Mouse (Mus musculus) ES-E14 (cell line): ENCODE data around the gene Slit3. TPM values are rescaled to one million over a fixed set of nuclear protein-coding genes. Genes with fewer than 3 reads are reported as not detected.
A peak's percentile ranks its signal among the peaks of the same experiment; 100 is the strongest.

Experiments used
- DNase-seq: peaks from one replicate; pipeline ENCODE4 v3.0.0-alpha.2; 2013; ENCODE audit warnings: low read depth, low spot score
- H3K27ac ChIP-seq: 2 replicates; pipeline ENCODE4 v1.5.1; 2012; ENCODE audit warnings: low read depth, mild to moderate bottlenecking, low read length, moderate library complexity, mixed read lengths; ENCODE audit not compliant: poor library complexity, insufficient read depth, severe bottlenecking
- H3K36me3 ChIP-seq: 2 replicates; pipeline ENCODE4 v1.6.1; 2012; ENCODE audit warnings: mild to moderate bottlenecking, low read length, moderate library complexity, mixed read lengths; ENCODE audit not compliant: control insufficient read depth, poor library complexity, insufficient read depth, severe bottlenecking
- H3K4me1 ChIP-seq, 2 experiments: fragments of 150-350 bp in 1 of 2; sonication (generic) in 1 of 2; 2 replicates each; pipeline ENCODE4 v1.6.1; 2012; ENCODE audit warnings: low read length in 2 of 2, mild to moderate bottlenecking in 1 of 2, mixed read lengths in 1 of 2; ENCODE audit not compliant: control insufficient read depth in 2 of 2, insufficient read depth in 2 of 2, poor library complexity in 1 of 2
- H3K4me3 ChIP-seq, 2 experiments: fragments of 150-350 bp in 1 of 2; sonication (generic) in 1 of 2; 2 replicates each; pipeline ENCODE4 v1.5.1; 2012; ENCODE audit warnings: low read length in 2 of 2, low read depth in 1 of 2, mild to moderate bottlenecking in 1 of 2, mixed read lengths in 1 of 2; ENCODE audit not compliant: insufficient read depth in 1 of 2, poor library complexity in 1 of 2, severe bottlenecking in 1 of 2
- H3K9ac ChIP-seq: 2 replicates; pipeline ENCODE4 v1.6.1; 2012; ENCODE audit warnings: low read depth, mild to moderate bottlenecking, low read length, mixed read lengths; ENCODE audit not compliant: poor library complexity, insufficient read depth, severe bottlenecking
- H3K9me3 ChIP-seq: fragments of 150-350 bp; sonication (generic); 2 replicates; pipeline ENCODE4 v1.6.1; 2012; ENCODE audit warnings: low read depth, mild to moderate bottlenecking, low read length; ENCODE audit not compliant: control insufficient read depth, insufficient read depth
- CHD2 ChIP-seq: IDR thresholded peaks from 2 replicates; pipeline ENCODE4 v1.6.1; 2014; ENCODE audit warnings: mild to moderate bottlenecking, low read depth, low read length, inconsistent platforms
- HCFC1 ChIP-seq: IDR thresholded peaks from 2 replicates; pipeline ENCODE4 v1.6.1; 2012; ENCODE audit warnings: low read length, inconsistent platforms, borderline replicate concordance; ENCODE audit not compliant: insufficient read depth
- MAFK ChIP-seq: IDR thresholded peaks from 2 replicates; pipeline ENCODE4 v1.6.1; 2014; ENCODE audit warnings: mild to moderate bottlenecking, low read depth, low read length, inconsistent platforms; ENCODE audit not compliant: insufficient read depth
- ZC3H11A ChIP-seq: IDR thresholded peaks from 2 replicates; pipeline ENCODE4 v1.6.1; 2012; ENCODE audit warnings: low read depth, mild to moderate bottlenecking, inconsistent platforms, low read length, borderline replicate concordance
- ZNF384 ChIP-seq: IDR thresholded peaks from 2 replicates; pipeline ENCODE4 v1.6.1; 2012; ENCODE audit warnings: low read depth, low read length, inconsistent platforms
- in situ Hi-C, 2 experiments: fragments of 600-800 bp; cut with MboI; formaldehyde crosslinking; loops; one replicate each; pipeline ENCODE4 v1.15.1; 2025; ENCODE audit warnings: low sequenced_read_pairs in 2 of 2, inconsistent platforms in 1 of 2; ENCODE audit not compliant: unreplicated experiment in 2 of 2
- total RNA-seq: library from RNA; depleted of rRNA; stranded (reverse); fragments of 300-350 nt; gene quantifications from 2 replicates; pipeline ENCODE4 v1.2.3, GENCODE M21; 2012

The Slit3 gene
- total RNA-seq, 1 experiment: 3.7 TPM

DNA sequence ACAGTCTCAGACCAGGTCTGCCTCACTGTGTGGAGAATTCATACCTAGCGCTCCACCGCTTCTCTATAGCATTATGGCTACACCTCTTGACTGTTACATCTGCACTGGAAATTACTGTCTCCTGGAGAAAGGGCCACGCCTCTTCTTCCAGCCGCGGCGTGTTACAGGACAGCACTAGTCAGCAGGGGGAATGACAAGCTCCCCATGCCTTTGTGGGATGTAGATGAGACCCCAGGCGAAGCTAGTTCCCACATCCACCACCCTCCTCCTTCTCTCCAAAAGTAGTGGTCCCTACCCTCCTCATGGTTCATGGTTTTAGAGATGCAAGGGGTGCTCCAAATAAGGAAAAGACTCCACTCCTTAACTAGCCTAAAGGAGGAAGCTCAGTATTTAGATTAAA lies 257.8 kb downstream of the Slit3 start:
- in situ Hi-C loops: no loop called here
- Histone ChIP-seq H3K36me3 (no peaks in the 10 kb centered on the region), H3K4me1 (peaks cover 9 to 15% of the 10 kb centered on the region in 2 experiments; a peak in 3 of 4 replicates), H3K4me3 (no peak overlapping the region), H3K27ac (no peak overlapping the region), H3K9ac (no peak overlapping the region), H3K9me3 (no peaks in the 10 kb centered on the region)
- TF ChIP-seq ZC3H11A (no peak), MAFK (no peak), HCFC1 (no peak), ZNF384 (no peak), CHD2 (no peak)
- no peak for DNase-seq

DNA sequence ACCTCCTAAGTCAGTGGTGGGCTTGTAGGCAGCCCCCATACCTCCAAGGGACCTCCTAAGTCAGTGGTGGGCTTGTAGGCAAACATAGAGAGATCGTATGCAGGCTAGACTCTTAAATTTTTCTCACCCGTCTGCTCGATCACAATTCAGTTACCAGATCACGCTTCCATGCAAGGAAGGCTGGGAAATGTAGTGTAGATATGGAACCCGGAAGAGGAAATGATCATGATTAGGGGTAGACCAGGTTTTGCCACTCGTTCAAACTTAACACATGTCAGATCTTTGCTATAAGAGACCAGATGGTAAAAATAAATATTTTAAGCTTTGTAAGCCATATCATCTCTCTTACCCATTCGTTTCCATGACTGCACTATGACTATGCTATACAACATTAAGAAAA lies 258.4 kb downstream of the Slit3 start:
- Histone ChIP-seq H3K9me3 (no peaks in the 10 kb centered on the region), H3K4me3 (no peak overlapping the region), H3K4me1 (peaks cover 15 to 19% of the 10 kb centered on the region in 2 experiments; a peak in 3 of 4 replicates), H3K9ac (no peak overlapping the region), H3K36me3 (no peaks in the 10 kb centered on the region), H3K27ac (no peak overlapping the region)
- no peak for DNase-seq
- TF ChIP-seq ZC3H11A: no peak
- TF ChIP-seq ZNF384: no peak
- TF ChIP-seq MAFK: no peak
- peak; percentile 70; the same call in 1 of the 2 replicates for TF ChIP-seq HCFC1
- no peak for TF ChIP-seq CHD2
- in situ Hi-C loops: no loop called here

DNA sequence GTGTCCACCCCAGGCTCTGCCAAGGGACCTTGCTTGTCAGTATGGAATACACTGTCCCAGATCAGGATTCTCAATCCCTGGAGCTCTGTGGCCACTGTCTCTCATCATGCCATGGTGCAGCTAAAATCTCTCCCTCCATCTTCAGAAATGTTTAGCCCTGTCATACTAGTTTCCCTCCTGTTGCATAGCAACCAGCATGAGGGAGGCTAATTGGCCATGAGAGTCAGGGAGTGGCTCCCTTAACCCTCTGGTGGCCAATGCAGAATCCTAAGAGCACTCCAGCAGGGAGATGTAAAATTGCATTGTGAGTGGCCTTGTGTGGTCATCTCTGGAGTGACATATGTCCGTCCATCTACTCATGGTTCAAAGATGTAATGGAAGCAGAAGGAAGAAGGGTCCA lies 259.7 kb downstream of the Slit3 start:
- no peak overlapping the region for H3K9ac ChIP-seq
- no peaks in the 10 kb centered on the region for H3K9me3 ChIP-seq
- in situ Hi-C loops: no loop called here
- no peak overlapping the region for H3K27ac ChIP-seq
- no peak for DNase-seq
- no peak overlapping the region for H3K4me3 ChIP-seq
- H3K4me1 ChIP-seq: peaks cover 21 to 22% of the 10 kb centered on the region in 2 experiments
- TF ChIP-seq MAFK (0 out of 2 replicates have a peak, but pooled peaks have one; percentile 1), ZC3H11A (no peak)
- H3K36me3 ChIP-seq: no peaks in the 10 kb centered on the region

DNA sequence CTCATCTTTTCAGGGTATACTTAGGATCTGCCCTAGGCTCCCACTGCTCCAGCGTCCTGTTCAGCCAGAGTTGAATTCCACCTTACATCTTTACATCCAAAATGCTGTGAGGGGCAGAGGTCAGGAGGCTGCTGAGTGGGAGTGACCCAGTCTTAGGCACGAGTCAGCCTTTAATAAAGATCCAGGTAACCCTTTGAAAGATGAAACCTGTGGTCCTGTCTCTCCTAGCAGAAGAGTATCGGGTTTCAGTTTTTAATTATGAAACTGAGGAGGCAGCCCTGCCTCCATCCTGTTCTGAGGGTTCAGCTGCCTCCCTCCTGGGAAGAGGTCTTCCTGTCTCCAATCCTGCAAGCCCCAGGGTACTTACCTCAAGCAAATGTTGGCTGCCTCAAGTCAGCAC lies 264.4 kb downstream of the Slit3 start:
- no peaks in the 10 kb centered on the region; the same call in 1 of the 2 replicates for H3K36me3 ChIP-seq
- in situ Hi-C loops: no loop called here
- no peak for DNase-seq
- H3K9ac ChIP-seq: peak overlapping the region; percentile 41
- peaks cover 29 to 36% of the 10 kb centered on the region in 2 experiments for H3K4me1 ChIP-seq
- H3K4me3 ChIP-seq: peak overlapping the region in 1 of 2 experiments; percentile 15; a peak in 1 of 4 replicates
- H3K27ac ChIP-seq: peak overlapping the region; percentile 48; the same call in 1 of the 2 replicates
- TF ChIP-seq HCFC1 (no peak), ZNF384 (no peak), ZC3H11A (no peak), MAFK (no peak), CHD2 (no peak)
- H3K9me3 ChIP-seq: no peaks in the 10 kb centered on the region

DNA sequence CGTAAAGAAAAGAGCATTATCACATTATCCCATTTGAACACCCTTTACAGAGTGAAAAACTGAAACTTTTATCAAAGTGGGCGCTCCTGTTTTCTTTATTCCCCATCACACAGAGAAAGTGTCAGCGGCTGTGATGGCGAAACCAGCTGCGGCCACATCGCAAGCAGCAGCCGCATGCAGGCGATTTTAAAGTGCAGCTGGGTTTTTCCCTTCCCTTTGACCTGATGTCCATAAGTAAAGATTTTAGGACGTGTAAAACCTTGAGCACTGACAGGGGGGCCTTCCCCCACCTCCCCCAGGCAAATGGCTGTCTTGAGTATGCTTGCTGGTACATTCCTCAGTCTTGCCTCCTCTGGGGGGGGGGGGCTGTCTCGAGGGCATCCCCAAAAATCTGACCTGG lies 266.8 kb downstream of the Slit3 start:
- H3K4me3 ChIP-seq: peak overlapping the region in 1 of 2 experiments; percentile 34; a peak in 2 of 4 replicates
- no peak for DNase-seq
- peak overlapping the region; percentile 100 for H3K27ac ChIP-seq
- no peaks in the 10 kb centered on the region for H3K9me3 ChIP-seq
- in situ Hi-C loops: no loop called here
- no peaks in the 10 kb centered on the region; the same call in 1 of the 2 replicates for H3K36me3 ChIP-seq
- peak overlapping the region; percentile 76 for H3K9ac ChIP-seq
- TF ChIP-seq HCFC1: no peak
- TF ChIP-seq MAFK: no peak
- no peak for TF ChIP-seq ZNF384
- no peak for TF ChIP-seq ZC3H11A
- TF ChIP-seq CHD2: no peak
- H3K4me1 ChIP-seq: peaks cover 25 to 43% of the 10 kb centered on the region in 2 experiments
